Mouse (Mus musculus): ENCODE measurements around the gene Tgif1. TPM values are rescaled to one million over a fixed set of nuclear protein-coding genes. Genes with fewer than 3 reads are reported as not detected.

Tgif1 gene
- polyA plus RNA-seq, 1 experiment from 2014 or later: 11.8 TPM

- ATAC-seq (ENCODE audit: low FRiP score) (peak; percentile 79; the same call in 1 of the 2 replicates), DNase-seq (ENCODE audit: low spot score) (peak; percentile 37)
- Histone ChIP-seq H3K4me3 (replicated peaks; ENCODE audit: low read length) (no peak overlapping the region), H3K4me2 (replicated peaks) (no peak overlapping the region), H3K4me1 (replicated peaks; ENCODE audit: control insufficient read depth, insufficient read depth, low read length) (no peaks in the 10 kb centered on the region), H3K27ac (peak overlapping the region; percentile 59; the same call in 1 of the 2 replicates), H3K27me3 (ENCODE audit: control insufficient read depth, insufficient read depth, low read length) (no peaks in the 10 kb centered on the region), H3K36me3 (replicated peaks; ENCODE audit: control insufficient read depth, insufficient read depth) (no peaks in the 10 kb centered on the region), H3K9ac (no peak overlapping the region), H3K9me3 (ENCODE audit: control insufficient read depth, low read length) (no peaks in the 10 kb centered on the region)
- WGBS: 7% methylated on average over 7 of the region's 7 CpGs
Measured at GRCm38 (mm10) chr17:70794291-70794690, 59.1 kb downstream of the Tgif1 start.

MicroRNAs encoded within 50 kb of the gene (microRNA counts, 519-probe panel; counts per million panel counts)
- microRNA mmu-miR-1195: not detected

Small RNAs within 50 kb of the gene (microRNA-seq; reads per million reads assigned to microRNA genes)
- not detected for gene Mir1195

Other genes starting within 250 kb of the Tgif1 start
- 1.5 and 2.3 TPM in 2 replicates for gene Myom1, start 149.1 kb upstream of the Tgif1 start, polyA plus RNA-seq (2014; fragmentation: Nextera tagmentation; extraction: Ambion mirVana)
- gene Myl12a, start 149.3 kb upstream of the Tgif1 start, polyA plus RNA-seq (2014; fragmentation: Nextera tagmentation; extraction: Ambion mirVana): 106 and 119 TPM in 2 replicates

Data from hindbrain, embryonic 14.5 days (tissue).